Mouse (Mus musculus) CH12.LX (cell line): ENCODE measurements at regions not wholly inside any gene's neighbourhood (a gene's known extent, or its start where the extent isn't known, plus 50 kb on each side); places are given as distances from the start of the nearest gene placed in this dataset.

Experiments used
- CHD1 ChIP-seq: IDR thresholded peaks from 2 replicates; pipeline ENCODE4 v1.6.1; 2012; ENCODE audit warnings: low read depth, low read length, improper control_type of control experiment, inconsistent platforms
- CTCF ChIP-seq, 2 experiments: IDR thresholded peaks in 1 of 2; conservative IDR thresholded peaks in 1 of 2; 2 replicates each; pipeline ENCODE4 v1.5.1; 2011 to 2012; ENCODE audit warnings: low read depth in 2 of 2, low read length in 2 of 2, improper control_type of control experiment in 1 of 2, inconsistent platforms in 1 of 2, mild to moderate bottlenecking in 1 of 2, moderate library complexity in 1 of 2
- ELF1 ChIP-seq: IDR thresholded peaks from 2 replicates; pipeline ENCODE4 v1.6.1; 2014; ENCODE audit warnings: low read depth, mild to moderate bottlenecking, inconsistent platforms, low read length, improper control_type of control experiment
- EP300 ChIP-seq: IDR thresholded peaks from 2 replicates; pipeline ENCODE4 v1.6.1; 2011; ENCODE audit warnings: low read length, improper control_type of control experiment
- MYC ChIP-seq: IDR thresholded peaks from 2 replicates; pipeline ENCODE4 v1.6.1; 2011; ENCODE audit warnings: low read depth, mild to moderate bottlenecking, improper control_type of control experiment, low read length
- NRF1 ChIP-seq: IDR thresholded peaks from 2 replicates; pipeline ENCODE4 v1.6.1; 2014; ENCODE audit warnings: low read depth, mild to moderate bottlenecking, inconsistent platforms, low read length, improper control_type of control experiment, moderate library complexity
- POLR2A ChIP-seq: IDR thresholded peaks from 2 replicates; pipeline ENCODE4 v1.6.1; 2011; ENCODE audit warnings: low read depth, mild to moderate bottlenecking, improper control_type of control experiment, low read length
- POLR2AphosphoS2 ChIP-seq: IDR thresholded peaks from 2 replicates; pipeline ENCODE4 v1.6.1; 2011; ENCODE audit warnings: low read depth, low read length, improper control_type of control experiment
- TBP ChIP-seq: conservative IDR thresholded peaks from 2 replicates; pipeline ENCODE4 v1.6.1; 2011; ENCODE audit warnings: low read depth, low read length, improper control_type of control experiment
- UBTF ChIP-seq: IDR thresholded peaks from 2 replicates; pipeline ENCODE4 v1.6.1; 2012; ENCODE audit warnings: low read depth, mild to moderate bottlenecking, inconsistent platforms, low read length, improper control_type of control experiment, moderate library complexity
- USF2 ChIP-seq: conservative IDR thresholded peaks from 2 replicates; pipeline ENCODE4 v1.6.1; 2011; ENCODE audit warnings: low read depth, low read length, improper control_type of control experiment
- ZMIZ1 ChIP-seq: IDR thresholded peaks from 2 replicates; pipeline ENCODE4 v1.6.1; 2012; ENCODE audit warnings: low read depth, mild to moderate bottlenecking, inconsistent platforms, low read length, improper control_type of control experiment

- TF ChIP-seq UBTF (no peak), POLR2A (no peak), ELF1 (no peak), CTCF (conservative IDR thresholded peaks at IDR 0.05 in 1 of 2, IDR thresholded peaks at IDR 0.05 in 1 of 2; ENCODE audit: low read depth in 2 of 2, low read length in 2 of 2) (no peak), EP300 (no peak), MYC (no peak), NRF1 (no peak), USF2 (no peak), TBP (no peak), CHD1 (no peak), ZMIZ1 (no peak), POLR2AphosphoS2 (no peak)
Observed at GRCm38 (mm10) chr3:38257843-38258290, 226.8 kb downstream of the Ankrd50 start.
